Mouse (Mus musculus) heart, postnatal 36 days (tissue): ENCODE measurements around the gene Cfap61. TPM values are rescaled to one million over a fixed set of nuclear protein-coding genes. Genes with fewer than 3 reads are reported as not detected.

Source experiments
- DNase-seq, 2 experiments: peaks; one replicate each; pipeline ENCODE4 v3.0.0; 2021 to 2022
- intact Hi-C: fragments of 180-260 bp; cut with DNase I; formaldehyde crosslinking; loops from one replicate; pipeline ENCODE4 v1.15.1; 2025
- total RNA-seq, 2 experiments: library from RNA; stranded (reverse); gene quantifications; 2 replicates each; pipeline ENCODE4 v1.2.3; 2021

Gene Cfap61
- total RNA-seq, 2 experiments from 2014 or later: 1.1 to 2.7 TPM

DNA sequence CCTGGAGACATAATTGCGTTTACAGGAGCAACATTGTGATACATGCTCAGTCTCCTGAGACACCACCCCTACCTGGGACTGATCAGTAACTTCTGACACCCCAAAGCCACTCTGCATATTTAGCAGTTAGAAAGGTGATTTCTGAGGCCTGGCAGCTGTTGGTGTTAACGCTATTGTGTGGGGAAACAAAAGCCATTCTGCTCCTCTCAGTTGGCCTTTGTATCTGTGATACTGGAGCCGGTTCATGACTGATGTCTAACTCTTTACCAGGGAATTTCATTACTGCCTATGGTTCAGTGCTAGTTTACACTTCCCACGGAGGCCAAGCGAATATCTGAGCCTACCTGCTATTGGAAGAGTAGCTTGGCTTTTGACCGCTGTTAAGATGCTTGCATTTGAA, 138.7 kb downstream of the Cfap61 start:
- no peak for DNase-seq
- intact Hi-C loops: no loop called here

DNA sequence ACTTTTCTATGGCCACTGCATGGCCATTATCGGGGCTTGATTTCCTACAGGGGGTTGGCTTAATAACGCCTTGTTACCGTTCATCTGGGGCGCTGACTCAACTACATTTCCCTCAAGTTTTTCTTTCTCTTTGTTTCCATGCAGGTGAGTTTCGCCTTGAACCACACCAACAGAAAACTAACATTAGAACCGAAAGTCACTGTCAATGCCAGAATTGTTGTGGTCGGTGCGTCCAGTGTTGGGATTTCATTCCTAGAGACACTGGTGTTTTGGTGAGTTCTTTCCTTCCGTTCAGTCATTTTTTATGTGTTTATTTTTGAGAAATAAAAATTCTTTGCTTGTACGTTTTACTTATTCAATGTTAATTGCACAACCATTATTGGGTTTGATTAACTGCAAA, 142.5 kb downstream of the Cfap61 start:
- intact Hi-C loops: no loop called here
- DNase-seq: no peak

DNA sequence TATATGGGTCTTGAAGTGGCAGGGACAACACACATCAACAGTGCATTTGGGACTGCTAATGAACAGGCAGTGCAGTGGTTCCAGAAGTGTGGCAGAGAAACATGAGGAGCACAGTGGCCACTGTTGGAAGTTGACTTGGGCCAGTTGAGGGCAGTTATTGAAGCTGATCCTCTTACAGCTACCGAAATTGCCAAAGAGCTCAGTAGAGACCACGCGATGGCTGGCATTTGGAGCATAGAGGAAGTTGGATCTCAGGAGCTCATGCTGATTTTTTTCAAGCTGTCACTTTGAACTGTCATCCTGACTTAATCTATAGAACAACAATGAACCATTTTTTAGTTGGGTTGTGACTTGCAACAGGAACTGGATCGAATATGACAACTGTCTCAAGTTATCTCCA, 145.7 kb downstream of the Cfap61 start:
- intact Hi-C loops: no loop called here
- no peak for DNase-seq

DNA sequence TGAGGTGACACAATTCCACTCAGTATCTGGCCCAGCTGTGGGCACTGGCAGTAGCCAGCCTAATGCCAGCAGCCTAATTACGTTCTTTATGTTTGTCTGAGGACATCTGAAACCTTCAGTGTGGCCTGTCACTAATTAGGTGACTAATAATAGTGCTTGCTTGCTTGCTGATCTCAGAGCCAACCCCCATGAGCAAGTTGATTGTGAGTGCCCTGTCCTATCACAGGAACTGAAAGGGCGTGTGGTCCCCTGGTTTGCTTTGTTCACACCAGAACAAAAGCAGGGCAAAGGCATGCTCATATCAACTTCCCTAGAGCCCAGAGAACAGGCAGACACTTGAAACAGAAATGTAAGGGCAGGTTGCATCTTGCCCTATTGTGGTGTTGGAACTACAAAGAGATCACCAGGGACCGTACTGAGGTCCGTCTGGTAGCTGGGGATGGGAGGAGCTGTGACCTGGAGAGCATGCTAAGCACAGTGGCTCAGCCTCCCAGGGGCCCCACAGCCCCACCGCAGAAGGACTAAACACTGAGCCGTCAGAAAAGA, 148.8 kb downstream of the Cfap61 start:
- no peak for DNase-seq
- intact Hi-C loops: no loop called here

DNA sequence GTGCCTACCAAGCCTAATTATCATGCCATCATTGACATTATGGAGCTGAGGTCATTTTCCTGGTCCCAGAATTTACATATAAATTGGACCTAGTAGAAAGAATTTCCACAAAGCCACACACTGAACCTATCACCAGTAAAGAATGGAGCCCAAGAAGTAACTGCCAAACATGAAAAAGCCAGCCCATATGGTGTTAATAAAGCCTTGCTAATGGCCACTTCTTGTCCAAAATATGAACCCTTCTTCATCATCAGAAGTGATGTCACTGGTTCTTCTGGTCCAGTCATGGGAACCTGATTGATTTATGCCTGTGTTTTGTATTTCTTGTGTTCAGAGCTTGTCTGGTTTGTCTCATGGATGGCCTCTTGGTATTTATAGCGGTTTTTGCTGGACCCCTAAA, 152.8 kb downstream of the Cfap61 start:
- intact Hi-C loops: no loop called here
- no peak for DNase-seq

DNA sequence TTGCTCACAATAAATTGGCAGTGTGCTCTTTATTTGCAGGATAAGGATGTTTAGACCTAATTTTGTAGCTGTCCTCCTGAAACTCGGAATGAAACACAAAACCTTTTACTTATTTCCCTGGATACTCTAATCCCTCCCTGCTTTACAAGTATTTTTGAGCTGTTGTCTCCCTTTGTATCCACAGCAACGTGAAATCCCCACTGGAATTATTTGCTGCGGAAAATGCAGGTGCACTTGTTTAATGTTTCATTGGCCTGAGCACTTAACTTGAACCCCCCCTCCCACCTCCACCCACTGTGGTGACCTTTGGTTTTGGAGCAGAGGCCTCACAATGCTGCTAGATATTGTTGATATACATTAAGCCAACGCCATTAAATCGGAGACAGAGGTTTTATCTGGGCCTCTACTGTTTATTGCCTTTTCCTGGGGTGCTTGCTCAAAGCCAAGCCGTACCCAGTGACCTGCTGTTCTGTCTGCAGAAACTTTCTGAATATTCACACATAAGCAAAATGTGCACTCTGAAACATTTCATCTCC, 154.6 kb downstream of the Cfap61 start:
- DNase-seq: no peak
- intact Hi-C loops: no loop called here

DNA sequence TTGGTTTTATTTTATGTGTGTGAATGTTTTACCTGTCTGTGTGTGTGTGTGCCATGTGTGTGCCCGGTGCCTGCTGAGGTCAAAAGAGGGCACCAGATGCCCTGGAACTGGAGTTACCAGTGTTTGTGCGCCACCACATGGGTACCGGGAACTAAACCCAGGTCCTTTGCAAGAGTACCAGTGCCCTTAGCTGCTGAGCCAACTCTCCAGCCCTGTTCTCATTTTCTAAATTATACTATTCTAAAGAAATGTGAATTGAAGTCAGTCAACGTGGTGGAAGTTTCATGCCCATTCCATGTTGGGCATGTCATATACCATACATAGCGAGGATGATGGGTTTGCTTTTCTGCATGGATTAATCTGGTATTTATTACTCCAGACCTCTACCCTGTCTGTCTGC, 162.9 kb downstream of the Cfap61 start:
- intact Hi-C loops: no loop called here
- DNase-seq: no peak

DNA sequence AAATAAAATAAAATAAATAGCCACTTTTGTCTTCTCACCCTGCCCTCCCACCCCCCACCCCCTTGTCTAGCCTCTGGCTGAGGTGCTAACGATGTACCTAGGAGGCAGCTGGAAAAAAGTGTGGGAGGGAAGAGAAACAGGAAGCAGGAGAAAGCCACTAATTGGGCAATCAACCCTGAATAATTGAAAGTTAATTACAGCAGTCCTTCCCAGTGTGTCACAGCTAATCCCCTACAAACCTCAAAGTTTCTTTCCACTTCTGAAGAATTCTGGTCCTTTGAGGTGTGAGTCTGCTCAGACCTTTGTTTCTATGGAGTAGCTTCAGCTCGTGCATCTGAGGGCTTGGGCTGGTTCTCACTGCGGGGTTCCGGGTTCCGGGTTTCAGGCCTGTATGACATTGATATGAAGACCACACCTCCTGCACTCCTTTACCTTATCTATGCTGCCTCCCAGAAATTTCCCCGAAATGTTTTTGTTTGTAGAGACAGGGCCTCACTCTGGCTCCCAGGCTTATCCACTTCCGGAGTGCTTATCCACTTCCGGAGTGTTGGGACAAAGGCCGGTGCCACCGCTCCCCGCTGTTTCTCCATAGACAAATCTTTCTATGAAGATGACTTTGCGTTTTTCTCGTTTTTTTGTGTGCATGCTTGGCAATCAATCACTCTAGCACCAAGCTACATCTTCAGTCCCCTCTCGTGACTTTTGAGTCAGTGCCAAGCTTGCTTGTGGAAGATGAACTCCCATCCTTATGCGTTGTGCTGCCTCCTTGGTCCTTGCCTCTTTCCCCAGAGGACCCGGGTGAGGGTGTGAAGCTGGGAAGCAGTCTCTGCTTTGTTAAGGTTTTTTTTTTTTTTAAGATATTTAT, 164.5 kb downstream of the Cfap61 start:
- intact Hi-C loops: no loop called here

DNA sequence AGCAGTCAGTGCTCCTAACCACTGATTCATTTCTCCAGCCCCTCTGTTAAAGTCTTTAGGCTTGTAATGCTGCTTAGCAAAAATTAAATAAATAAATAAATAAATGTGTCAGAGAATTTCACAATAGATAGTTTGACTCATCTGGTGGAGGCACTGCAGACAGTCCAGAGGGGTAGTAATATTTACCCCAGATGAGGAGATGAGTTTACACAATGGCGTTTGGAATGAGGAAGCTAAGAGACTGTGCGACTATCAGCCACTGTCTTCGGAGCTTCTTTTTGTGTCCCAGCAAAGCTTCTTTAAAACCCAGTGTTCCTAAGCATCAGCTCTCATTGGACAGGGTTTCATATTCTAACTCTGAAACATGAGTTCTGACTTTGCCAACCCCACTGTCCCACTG, 165.3 kb downstream of the Cfap61 start:
- intact Hi-C loops: no loop called here
- DNase-seq: no peak

More for the DNA sequence above, 164.5 kb downstream of the Cfap61 start:
- no peak for DNase-seq

DNA sequence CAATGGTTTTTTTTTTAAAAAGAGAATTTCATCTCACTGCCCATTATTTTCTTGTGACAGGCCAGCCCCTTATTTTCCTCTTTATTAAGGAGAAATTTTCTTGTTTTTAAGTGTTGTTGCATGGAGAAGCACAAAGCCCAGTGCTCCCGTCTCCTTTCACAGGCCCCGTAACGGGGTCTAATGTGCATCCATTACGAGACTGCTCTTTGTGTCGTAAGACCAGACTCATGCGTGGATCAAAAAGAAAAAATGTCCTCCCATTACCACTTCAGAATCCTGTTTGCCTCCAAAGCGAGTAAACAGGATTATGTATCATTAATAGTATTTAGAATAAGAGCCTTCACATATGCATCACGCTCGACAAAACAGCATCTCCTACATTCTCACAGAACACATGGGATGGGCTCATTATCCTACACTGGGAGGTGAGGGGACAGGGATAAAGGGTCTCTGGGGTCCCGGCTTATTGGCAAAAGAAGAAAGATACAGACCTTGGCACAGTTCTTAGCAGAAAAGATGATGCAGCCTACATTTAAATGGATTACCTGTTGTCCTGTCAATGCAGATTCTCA, 166.0 kb downstream of the Cfap61 start:
- intact Hi-C loops: no loop called here
- no peak for DNase-seq

DNA sequence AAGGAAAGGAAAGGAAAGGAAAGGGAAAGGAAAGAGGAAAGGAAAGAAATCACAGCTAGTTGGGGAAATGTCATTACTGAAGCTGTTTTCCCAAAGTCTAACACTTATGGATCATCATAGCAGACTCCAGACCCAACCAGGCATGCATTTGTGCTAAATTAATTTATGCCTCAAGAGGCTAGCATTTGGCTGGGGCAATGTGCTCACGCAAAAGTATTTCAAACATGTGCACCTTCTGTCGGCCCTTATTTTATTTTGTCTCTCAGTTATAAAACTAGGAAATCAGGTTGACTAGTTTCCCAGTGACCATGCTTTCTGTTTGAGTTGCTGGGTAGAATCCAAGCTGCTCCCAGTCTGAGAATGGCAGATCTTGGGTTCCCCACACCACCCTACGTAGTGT, 168.0 kb downstream of the Cfap61 start:
- DNase-seq: no peak
- intact Hi-C loops: no loop called here

DNA sequence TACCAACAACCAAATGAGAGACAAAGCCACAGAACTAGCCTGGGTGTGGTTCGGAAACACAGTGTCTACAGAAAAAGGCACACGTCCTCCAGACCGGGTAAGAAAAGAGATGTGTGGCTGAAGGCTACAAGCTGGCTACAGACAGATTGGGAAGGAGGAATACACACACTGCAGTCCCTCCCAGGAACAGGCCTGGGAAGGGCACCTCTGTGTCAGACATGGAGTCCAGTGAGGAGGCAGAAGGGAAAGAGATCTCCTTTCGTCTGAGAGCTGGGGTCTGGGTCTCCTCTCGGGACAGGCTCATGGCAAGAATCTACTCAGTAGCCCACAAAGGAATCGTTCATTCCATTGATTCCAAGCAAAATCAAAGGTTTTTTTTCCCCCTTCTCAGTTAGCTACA, 170.8 kb downstream of the Cfap61 start:
- intact Hi-C loops: no loop called here
- no peak for DNase-seq

DNA sequence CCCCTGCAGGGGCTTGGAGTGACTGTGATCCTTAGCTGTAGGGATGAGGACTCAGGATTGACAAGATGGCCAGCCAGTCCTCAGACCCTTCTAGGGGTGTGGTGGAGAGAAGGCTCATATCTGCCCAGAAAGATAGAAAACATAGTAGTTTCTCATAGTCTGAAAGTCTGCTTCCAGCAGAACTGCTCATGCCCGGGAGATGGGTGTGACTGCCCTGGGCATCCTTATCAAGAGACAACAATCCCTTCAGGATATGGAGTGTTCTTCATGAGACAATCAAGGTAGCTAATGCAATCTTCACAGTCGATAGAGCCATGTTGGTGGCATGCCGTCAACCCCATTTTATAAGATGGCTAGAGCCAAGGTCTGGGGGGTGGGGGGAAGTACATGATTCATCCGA, 173.4 kb downstream of the Cfap61 start:
- intact Hi-C loops: no loop called here
- DNase-seq: no peak

DNA sequence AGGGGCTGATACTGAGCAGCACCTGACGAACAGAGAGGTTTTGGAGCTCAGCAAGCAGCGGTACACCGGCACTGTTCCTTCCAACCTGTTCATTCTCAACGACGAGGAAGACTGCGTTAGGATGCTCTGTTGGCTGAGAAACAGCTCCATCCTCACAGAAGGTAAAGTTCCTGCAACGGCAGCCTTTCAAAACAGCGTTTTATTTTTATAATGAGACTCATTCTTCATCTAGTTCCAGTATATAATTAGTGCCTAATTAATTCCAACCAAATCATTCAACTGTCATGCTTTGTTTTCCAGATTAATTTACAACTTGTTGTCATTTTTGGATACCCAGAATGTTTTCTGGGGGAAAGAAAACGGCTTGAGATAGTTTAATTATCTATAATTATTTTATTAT, 175.3 kb downstream of the Cfap61 start:
- DNase-seq: no peak
- intact Hi-C loops: no loop called here

DNA sequence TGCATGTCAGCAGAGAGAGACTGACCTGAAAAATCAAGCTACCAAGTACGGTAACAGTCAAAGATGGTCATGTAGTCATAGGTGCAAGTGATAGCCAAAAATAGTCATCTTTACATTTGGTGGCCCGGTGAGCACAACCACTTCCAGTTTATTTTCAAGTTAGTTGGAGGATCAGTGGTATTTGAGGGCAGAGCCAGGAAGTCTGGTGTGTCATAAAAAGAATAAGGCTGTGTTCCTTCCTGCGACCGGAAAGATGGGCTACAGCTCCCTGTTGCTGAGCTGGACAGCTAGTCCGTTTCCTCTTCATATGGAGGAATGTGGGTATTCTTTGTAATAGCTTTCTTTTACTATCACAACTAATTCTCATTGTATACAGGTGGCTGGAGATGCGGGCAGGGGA, 181.7 kb downstream of the Cfap61 start:
- no peak for DNase-seq
- intact Hi-C loops: no loop called here

DNA sequence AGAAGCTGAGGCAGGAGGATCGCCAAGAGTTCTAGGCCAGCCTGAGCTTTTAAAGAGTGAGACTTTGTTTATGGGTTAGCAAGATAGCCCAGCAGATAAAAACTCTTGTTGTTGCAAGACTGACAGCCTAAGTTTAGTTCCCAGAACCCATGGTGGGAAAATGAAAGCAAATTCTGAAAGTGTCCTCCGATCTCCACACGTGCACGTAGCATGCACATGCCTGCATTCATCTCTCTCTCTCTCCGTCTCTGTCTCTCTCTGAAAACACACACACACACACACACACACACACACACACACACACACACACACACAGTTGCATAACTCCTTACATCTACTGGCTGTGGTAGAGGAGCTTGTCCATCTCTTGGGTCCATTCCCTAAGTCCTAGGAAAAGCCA, 182.1 kb downstream of the Cfap61 start:
- intact Hi-C loops: no loop called here
- DNase-seq: no peak

DNA sequence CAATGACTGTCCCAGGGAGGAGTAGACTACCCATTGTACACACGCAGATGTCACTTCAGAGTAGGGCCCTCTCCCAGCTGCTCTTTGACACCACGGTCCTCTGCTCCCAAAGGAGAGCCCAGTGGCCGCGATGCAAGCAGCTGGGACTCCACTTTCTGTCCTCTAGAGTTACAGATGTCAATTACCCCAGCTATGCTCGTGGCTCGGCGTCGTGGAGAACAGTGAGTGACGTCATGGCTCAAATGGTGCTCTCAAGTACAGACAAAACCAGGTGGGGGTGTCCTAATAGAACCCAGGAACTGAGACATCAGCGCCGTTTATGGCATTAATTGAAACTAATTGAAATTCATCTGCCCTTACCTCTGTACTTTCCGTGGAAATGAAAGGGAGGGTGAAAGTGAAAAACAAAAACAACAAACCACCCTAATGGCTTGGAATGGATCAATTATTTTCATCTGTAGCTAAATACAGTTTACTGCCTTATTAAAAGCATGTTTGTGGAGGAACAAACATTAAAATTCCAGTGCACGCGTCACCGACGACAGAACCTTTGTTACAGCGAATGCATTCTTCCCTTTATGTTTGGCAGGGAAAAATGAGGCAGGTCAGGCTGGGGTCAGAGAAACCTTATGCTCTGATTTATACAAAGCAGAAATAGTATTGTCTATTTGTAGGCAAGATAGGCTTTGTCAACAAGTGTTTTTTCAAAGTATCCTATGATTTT, 182.8 kb downstream of the Cfap61 start:
- no peak for DNase-seq
- intact Hi-C loops: no loop called here

DNA sequence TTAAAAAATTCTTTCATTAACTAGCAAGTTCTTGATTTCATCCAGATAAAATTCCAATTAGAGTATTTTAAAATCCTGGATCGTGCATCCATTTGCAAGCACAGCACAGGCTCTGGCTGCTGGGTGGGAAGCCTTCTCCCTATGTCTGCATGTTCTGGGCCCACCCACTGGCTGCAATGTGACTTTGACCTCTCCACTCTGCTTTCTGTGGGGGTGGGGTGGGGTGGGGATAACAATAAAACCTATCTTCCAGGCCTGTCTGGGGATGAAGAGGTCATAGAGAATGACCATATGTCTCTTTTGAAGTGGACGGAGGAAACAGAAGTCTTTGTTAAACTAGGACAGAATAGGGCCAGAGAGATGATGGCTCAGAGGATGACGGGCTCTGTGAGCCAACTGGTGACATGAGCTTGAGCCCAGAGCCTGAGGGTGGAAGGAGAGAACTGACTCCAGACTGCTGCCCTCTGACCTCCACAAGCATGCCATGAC, 183.4 kb downstream of the Cfap61 start:
- intact Hi-C loops: no loop called here
- no peak for DNase-seq

DNA sequence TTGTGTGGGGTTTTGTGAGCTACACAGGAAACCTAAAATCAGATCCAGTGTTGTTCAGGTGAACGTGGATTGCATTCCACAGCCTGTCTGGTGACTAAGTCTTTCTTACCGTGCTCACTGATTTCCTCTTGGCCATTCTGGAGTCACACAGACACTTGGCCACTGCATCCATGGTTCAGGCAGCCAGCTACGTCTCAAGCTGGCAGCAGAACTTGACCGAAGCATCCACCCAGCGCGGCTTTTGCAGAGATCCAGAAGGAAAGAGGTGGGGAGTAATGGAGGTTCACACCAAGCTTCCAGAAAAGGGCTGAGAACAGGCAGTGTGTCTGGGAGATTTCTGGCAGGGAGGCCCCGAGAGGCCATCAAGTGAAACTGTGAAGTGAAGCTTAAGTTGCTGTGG, 187.0 kb downstream of the Cfap61 start:
- DNase-seq: no peak
- intact Hi-C loops: no loop called here

DNA sequence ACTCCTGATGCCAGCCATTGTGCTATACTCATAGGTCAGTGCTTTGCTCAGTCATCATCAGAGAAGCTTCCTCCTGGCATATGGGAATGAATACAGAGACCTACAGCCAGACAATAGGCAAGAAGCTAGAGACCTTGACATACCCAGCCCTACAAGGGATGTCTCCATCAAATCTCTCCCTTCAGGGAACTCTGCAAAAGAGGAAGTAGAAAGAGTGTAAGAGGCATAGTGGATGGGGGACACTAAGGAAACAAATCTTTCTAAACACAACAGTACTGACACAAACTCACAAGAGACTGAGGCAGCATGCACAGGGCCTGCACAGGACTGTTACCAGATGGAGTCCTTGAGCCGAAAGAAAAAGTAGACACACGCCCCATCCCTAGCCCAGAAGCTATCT, 190.5 kb downstream of the Cfap61 start:
- DNase-seq: no peak
- intact Hi-C loops: no loop called here

DNA sequence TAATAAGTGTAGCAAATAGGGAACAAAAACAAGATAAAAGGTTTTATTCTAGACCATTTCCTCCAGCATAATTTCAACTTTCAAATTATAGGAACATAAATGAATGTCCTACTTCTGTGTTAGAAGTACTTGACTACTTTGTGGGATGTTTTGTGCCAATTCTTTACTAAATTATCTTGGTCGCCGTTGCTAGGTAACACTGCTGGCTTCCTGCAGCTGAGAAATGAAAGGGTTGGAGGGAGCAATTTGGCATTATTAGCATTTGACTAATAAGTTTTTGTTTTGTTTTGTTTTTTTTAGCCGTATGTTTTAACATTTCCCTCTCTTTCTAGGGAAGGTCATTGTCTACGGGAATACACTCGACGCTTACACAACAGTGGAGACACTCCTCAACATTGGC, 194.0 kb downstream of the Cfap61 start:
- intact Hi-C loops: no loop called here
- no peak for DNase-seq
